Mouse (Mus musculus): ENCODE results near the gene Prnd. TPM values are rescaled to one million over a fixed set of nuclear protein-coding genes. Genes with fewer than 3 reads are reported as not detected.

The Prnd gene
- polyA plus RNA-seq, 1 experiment from 2014 or later, result not detected

GRCm38 (mm10) chr2:131932275-131932902 is 18.3 kb upstream of the Prnd start:
- Histone ChIP-seq H3K79me2 (ENCODE audit: inconsistent target) (no peaks in the 10 kb centered on the region), H3K27ac (no peak overlapping the region), H3K4me3 (ENCODE audit: inconsistent target) (no peak overlapping the region), H3K36me3 (ENCODE audit: inconsistent target) (no peaks in the 10 kb centered on the region)
- WGBS (ENCODE audit: missing documents), result 84% methylated on average over 7 of the region's 7 CpGs

GRCm38 (mm10) chr2:131933013-131933412 is 17.6 kb upstream of the Prnd start:
- 75% methylated on average over 6 of the region's 6 CpGs for WGBS (ENCODE audit: missing documents)
- H3K4me3 ChIP-seq (ENCODE audit: inconsistent target), result no peak overlapping the region
- H3K79me2 ChIP-seq (ENCODE audit: inconsistent target), result no peaks in the 10 kb centered on the region
- H3K27ac ChIP-seq, result no peak overlapping the region
- H3K36me3 ChIP-seq (ENCODE audit: inconsistent target), result no peaks in the 10 kb centered on the region

- no peak overlapping the region for H3K4me3 ChIP-seq (ENCODE audit: inconsistent target)
- no peaks in the 10 kb centered on the region for H3K79me2 ChIP-seq (ENCODE audit: inconsistent target)
- no peaks in the 10 kb centered on the region for H3K36me3 ChIP-seq (ENCODE audit: inconsistent target)
- H3K27ac ChIP-seq, result no peak overlapping the region
- WGBS (ENCODE audit: missing documents), result 70% methylated on average over 3 of the region's 3 CpGs
Observed at GRCm38 (mm10) chr2:131933598-131933997, 17.1 kb upstream of the Prnd start.

GRCm38 (mm10) chr2:131934243-131934642 is 16.4 kb upstream of the Prnd start:
- no peak overlapping the region for H3K4me3 ChIP-seq (ENCODE audit: inconsistent target)
- no peaks in the 10 kb centered on the region for H3K79me2 ChIP-seq (ENCODE audit: inconsistent target)
- no peaks in the 10 kb centered on the region for H3K36me3 ChIP-seq (ENCODE audit: inconsistent target)
- WGBS (ENCODE audit: missing documents), result 100% methylated on average over 2 of the region's 2 CpGs
- no peak overlapping the region for H3K27ac ChIP-seq

- WGBS (ENCODE audit: missing documents), result 63% methylated on average over 10 of the region's 10 CpGs
- H3K79me2 ChIP-seq (ENCODE audit: inconsistent target), result no peaks in the 10 kb centered on the region
- no peak overlapping the region for H3K27ac ChIP-seq
- no peak overlapping the region for H3K4me3 ChIP-seq (ENCODE audit: inconsistent target)
- no peaks in the 10 kb centered on the region for H3K36me3 ChIP-seq (ENCODE audit: inconsistent target)
Observed at GRCm38 (mm10) chr2:131935390-131936105, 15.1 kb upstream of the Prnd start.

- 93% methylated on average over 10 of the region's 10 CpGs for WGBS (ENCODE audit: missing documents)
Observed at GRCm38 (mm10) chr2:131936410-131936809, 14.3 kb upstream of the Prnd start.

GRCm38 (mm10) chr2:131939404-131940111 is 11.1 kb upstream of the Prnd start:
- 41% methylated on average over 8 of the region's 8 CpGs for WGBS (ENCODE audit: missing documents)
- H3K36me3 ChIP-seq (ENCODE audit: inconsistent target), result no peaks in the 10 kb centered on the region
- H3K27ac ChIP-seq, result no peak overlapping the region
- H3K4me3 ChIP-seq (ENCODE audit: inconsistent target), result no peak overlapping the region
- no peaks in the 10 kb centered on the region for H3K79me2 ChIP-seq (ENCODE audit: inconsistent target)

More at GRCm38 (mm10) chr2:131936410-131936809, 14.3 kb upstream of the Prnd start:
- Histone ChIP-seq H3K4me3 (ENCODE audit: inconsistent target) (no peak overlapping the region), H3K79me2 (ENCODE audit: inconsistent target) (no peaks in the 10 kb centered on the region), H3K36me3 (ENCODE audit: inconsistent target) (no peaks in the 10 kb centered on the region), H3K27ac (no peak overlapping the region)

- Histone ChIP-seq H3K4me3 (ENCODE audit: inconsistent target) (no peak overlapping the region), H3K27ac (no peak overlapping the region), H3K79me2 (ENCODE audit: inconsistent target) (no peaks in the 10 kb centered on the region), H3K36me3 (ENCODE audit: inconsistent target) (no peaks in the 10 kb centered on the region)
- 68% methylated on average over 3 of the region's 3 CpGs for WGBS (ENCODE audit: missing documents)
Observed at GRCm38 (mm10) chr2:131940506-131940905, 10.2 kb upstream of the Prnd start.

- H3K79me2 ChIP-seq (ENCODE audit: inconsistent target), result no peaks in the 10 kb centered on the region
- H3K4me3 ChIP-seq (ENCODE audit: inconsistent target), result no peak overlapping the region
- H3K36me3 ChIP-seq (ENCODE audit: inconsistent target), result no peaks in the 10 kb centered on the region
- no peak overlapping the region for H3K27ac ChIP-seq
- WGBS (ENCODE audit: missing documents), result 95% methylated on average over 6 of the region's 6 CpGs
Observed at GRCm38 (mm10) chr2:131941501-131941900, 9.2 kb upstream of the Prnd start.

- H3K4me3 ChIP-seq (ENCODE audit: inconsistent target), result no peak overlapping the region
- no peaks in the 10 kb centered on the region for H3K36me3 ChIP-seq (ENCODE audit: inconsistent target)
- H3K79me2 ChIP-seq (ENCODE audit: inconsistent target), result no peaks in the 10 kb centered on the region
- WGBS (ENCODE audit: missing documents), result 57% methylated on average over 1 of the region's 1 CpGs
- no peak overlapping the region for H3K27ac ChIP-seq
Observed at GRCm38 (mm10) chr2:131944370-131944769, 6.3 kb upstream of the Prnd start.

- no peaks in the 10 kb centered on the region for H3K36me3 ChIP-seq (ENCODE audit: inconsistent target)
- WGBS (ENCODE audit: missing documents), result 56% methylated on average over 8 of the region's 8 CpGs
- no peaks in the 10 kb centered on the region for H3K79me2 ChIP-seq (ENCODE audit: inconsistent target)
- no peak overlapping the region for H3K4me3 ChIP-seq (ENCODE audit: inconsistent target)
- H3K27ac ChIP-seq, result no peak overlapping the region
Observed at GRCm38 (mm10) chr2:131945225-131945624, 5.4 kb upstream of the Prnd start.

- Histone ChIP-seq H3K36me3 (ENCODE audit: inconsistent target) (no peaks in the 10 kb centered on the region), H3K79me2 (ENCODE audit: inconsistent target) (no peaks in the 10 kb centered on the region), H3K27ac (no peak overlapping the region), H3K4me3 (ENCODE audit: inconsistent target) (no peak overlapping the region)
- WGBS (ENCODE audit: missing documents), result 84% methylated on average over 6 of the region's 6 CpGs
Observed at GRCm38 (mm10) chr2:131945765-131946164, 4.9 kb upstream of the Prnd start.

GRCm38 (mm10) chr2:131946351-131946750 is 4.3 kb upstream of the Prnd start:
- Histone ChIP-seq H3K36me3 (ENCODE audit: inconsistent target) (no peaks in the 10 kb centered on the region), H3K4me3 (ENCODE audit: inconsistent target) (no peak overlapping the region), H3K79me2 (ENCODE audit: inconsistent target) (no peaks in the 10 kb centered on the region), H3K27ac (no peak overlapping the region)
- WGBS (ENCODE audit: missing documents), result 90% methylated on average over 16 of the region's 16 CpGs

- 93% methylated on average over 3 of the region's 3 CpGs for WGBS (ENCODE audit: missing documents)
- no peaks in the 10 kb centered on the region for H3K79me2 ChIP-seq (ENCODE audit: inconsistent target)
- no peaks in the 10 kb centered on the region for H3K36me3 ChIP-seq (ENCODE audit: inconsistent target)
- no peak overlapping the region for H3K4me3 ChIP-seq (ENCODE audit: inconsistent target)
- H3K27ac ChIP-seq, result no peak overlapping the region
Observed at GRCm38 (mm10) chr2:131948156-131948555, 2.5 kb upstream of the Prnd start.
